Mouse (Mus musculus) testis, postnatal 10 days (tissue): ENCODE measurements around the gene Vmn1r78.
"Not testable (repeated sequence)": the region's sequence is repeated elsewhere in the genome, so short reads cannot be mapped to it uniquely, and the experiment has no call there.

Source experiments
- DNase-seq: peaks from one replicate; pipeline ENCODE4 v3.0.0; 2021; ENCODE audit warnings: low spot score

Gene Vmn1r78

DNA sequence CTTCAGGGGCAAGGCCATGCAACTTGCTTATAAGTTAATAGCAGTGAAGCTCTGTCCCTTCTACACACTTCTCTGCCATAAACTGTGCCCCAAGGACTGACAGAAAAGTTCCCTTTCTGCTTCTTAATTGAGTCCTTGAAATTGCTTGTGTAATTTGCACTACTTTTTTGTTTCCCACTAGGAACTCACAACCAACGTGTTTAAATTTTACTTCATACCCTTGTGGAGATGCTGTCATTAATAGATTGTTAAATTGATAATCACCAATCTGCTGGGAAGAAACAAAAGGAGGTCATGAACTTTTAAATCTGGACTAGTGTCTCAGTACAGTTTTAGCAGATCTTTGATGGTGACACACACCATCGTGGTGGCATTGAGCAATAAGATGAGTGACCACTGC is at the start of gene Vmn1r78:
Vmn1r78 (plus strand) TSS at position 301 of the 400 bp plus-strand sequence.
- no peak for DNase-seq

DNA sequence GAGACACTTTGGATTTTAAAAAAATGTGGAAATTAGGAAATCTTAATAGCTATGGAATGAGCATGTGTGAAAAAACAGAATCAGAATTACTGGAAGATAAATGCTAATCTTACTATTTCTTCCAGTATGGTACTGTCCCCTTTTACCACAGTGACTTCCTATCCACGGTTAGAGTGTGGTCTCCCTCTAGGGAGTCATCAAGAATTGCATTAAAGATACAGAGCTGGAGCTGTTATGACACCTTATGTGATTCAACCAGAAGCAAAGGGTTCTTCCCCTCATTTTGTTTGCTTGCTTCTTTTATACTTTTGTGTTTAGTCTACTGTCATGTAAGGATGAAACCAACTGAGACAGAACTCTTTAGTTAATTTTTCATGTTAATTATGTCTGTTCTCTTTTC is 6.4 kb downstream of the Vmn1r78 start:
- not testable (repeated sequence) for DNase-seq

GRCm38 (mm10) chr7:12170979-12171378 is 20.9 kb downstream of the Vmn1r78 start, which contains the start of gene Vmn1r79:
Vmn1r79 (plus strand) TSS chr7:12171279.
- not testable (repeated sequence) for DNase-seq

DNA sequence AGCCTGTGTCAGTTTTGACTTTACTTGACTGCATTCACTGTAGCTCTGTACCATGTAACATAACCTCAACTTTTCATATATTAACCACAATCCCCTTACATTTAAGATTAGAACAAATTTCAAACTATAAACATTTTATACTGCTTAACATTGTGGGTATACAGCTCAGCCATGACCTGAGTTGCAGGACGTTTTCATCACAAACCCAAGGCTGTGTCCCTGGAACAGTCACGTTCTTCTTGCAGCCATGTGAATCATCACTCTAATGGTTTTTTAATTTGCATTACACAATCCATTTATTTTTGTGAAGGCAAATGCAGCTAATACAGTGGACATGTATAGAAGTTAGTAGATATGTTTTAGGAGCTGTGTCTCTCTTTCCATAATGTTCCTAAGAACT is 22.9 kb downstream of the Vmn1r78 start:
- DNase-seq = not testable (repeated sequence)

GRCm38 (mm10) chr7:12188986-12189385 is 38.9 kb downstream of the Vmn1r78 start, which contains the start of gene Vmn1r80:
Vmn1r80 (plus strand) TSS chr7:12189286.
- no peak for DNase-seq

GRCm38 (mm10) chr7:12204141-12204540 is 54.1 kb downstream of the Vmn1r78 start:
- DNase-seq = no peak
